Mouse (Mus musculus) cerebellum, adult 9-10 months (tissue): ENCODE data around the gene Acaa1a.
"Not testable (repeated sequence)": the region's sequence is repeated elsewhere in the genome, so short reads cannot be mapped to it uniquely, and the experiment has no call there.

Experiments used
- DNase-seq: peaks from one replicate; pipeline ENCODE4 v3.0.0; 2022

Gene Acaa1a

GRCm38 (mm10) chr9:119340212-119340580 lies 720 bp downstream of the Acaa1a start:
- DNase-seq = no peak

GRCm38 (mm10) chr9:119340909-119341816 lies 1.7 kb downstream of the Acaa1a start, which contains the start of gene Myd88:
TSS of gene Myd88 (minus strand) at chr9:119341411.
- DNase-seq = peak; percentile 92

- DNase-seq = no peak
Observed at GRCm38 (mm10) chr9:119342728-119343127, 3.3 kb downstream of the Acaa1a start.

GRCm38 (mm10) chr9:119346376-119346775 lies 6.9 kb downstream of the Acaa1a start:
- no peak for DNase-seq

GRCm38 (mm10) chr9:119350531-119350930 lies 11.1 kb downstream of the Acaa1a start:
- no peak for DNase-seq

- DNase-seq = no peak
Observed at GRCm38 (mm10) chr9:119350947-119351705, 11.7 kb downstream of the Acaa1a start.

GRCm38 (mm10) chr9:119352060-119352459 lies 12.6 kb downstream of the Acaa1a start:
- peak; percentile 68 for DNase-seq

GRCm38 (mm10) chr9:119353926-119354325 lies 14.4 kb downstream of the Acaa1a start:
- DNase-seq = no peak

GRCm38 (mm10) chr9:119355943-119356342 lies 16.5 kb downstream of the Acaa1a start:
- no peak for DNase-seq

- DNase-seq = peak; percentile 92
Observed at GRCm38 (mm10) chr9:119357331-119358057, 18.0 kb downstream of the Acaa1a start, which contains the start of gene Xylb. TSS of gene Xylb (plus strand) at chr9:119357381.

GRCm38 (mm10) chr9:119358058-119358429 lies 18.6 kb downstream of the Acaa1a start:
- no peak for DNase-seq

GRCm38 (mm10) chr9:119361416-119361815 lies 21.9 kb downstream of the Acaa1a start:
- no peak for DNase-seq

GRCm38 (mm10) chr9:119363229-119363628 lies 23.8 kb downstream of the Acaa1a start:
- no peak for DNase-seq

- DNase-seq = no peak
Observed at GRCm38 (mm10) chr9:119365284-119365683, 25.8 kb downstream of the Acaa1a start, which contains the start of gene Slc22a14. TSS of gene Slc22a14 (minus strand) at chr9:119365553.

- DNase-seq = no peak
Observed at GRCm38 (mm10) chr9:119368367-119368766, 28.9 kb downstream of the Acaa1a start.

- DNase-seq = not testable (repeated sequence)
Observed at GRCm38 (mm10) chr9:119370770-119371169, 31.3 kb downstream of the Acaa1a start.

GRCm38 (mm10) chr9:119371251-119371650 lies 31.8 kb downstream of the Acaa1a start:
- no peak for DNase-seq

- DNase-seq = no peak
Observed at GRCm38 (mm10) chr9:119375008-119375407, 35.5 kb downstream of the Acaa1a start.

GRCm38 (mm10) chr9:119375556-119375955 lies 36.1 kb downstream of the Acaa1a start:
- DNase-seq = no peak

GRCm38 (mm10) chr9:119378231-119378630 lies 38.8 kb downstream of the Acaa1a start:
- DNase-seq = no peak

- no peak for DNase-seq
Observed at GRCm38 (mm10) chr9:119382603-119383002, 43.1 kb downstream of the Acaa1a start.

GRCm38 (mm10) chr9:119388956-119389355 lies 49.5 kb downstream of the Acaa1a start:
- DNase-seq = no peak

- no peak for DNase-seq
Observed at GRCm38 (mm10) chr9:119390214-119390613, 50.7 kb downstream of the Acaa1a start.
